Mouse (Mus musculus) cerebellum, adult 9-10 months (tissue): ENCODE measurements around the gene Upk3bl.
"Not testable (repeated sequence)": the region's sequence is repeated elsewhere in the genome, so short reads cannot be mapped to it uniquely, and the experiment has no call there.

ENCODE experiments used
- DNase-seq: peaks from one replicate; pipeline ENCODE4 v3.0.0; 2022

Upk3bl gene

GRCm38 (mm10) chr5:136048541-136048940 is 5.8 kb upstream of the Upk3bl start:
- DNase-seq, result not testable (repeated sequence)

- no peak for DNase-seq
These were observed 4.4 kb upstream of the Upk3bl start for GRCm38 (mm10) chr5:136049926-136050325.

GRCm38 (mm10) chr5:136051231-136052085 is 2.8 kb upstream of the Upk3bl start:
- no peak for DNase-seq

- DNase-seq, result no peak
These were observed 1.2 kb upstream of the Upk3bl start for GRCm38 (mm10) chr5:136052861-136053655.

- no peak for DNase-seq
These were observed 1.8 kb downstream of the Upk3bl start for GRCm38 (mm10) chr5:136056062-136056461.

GRCm38 (mm10) chr5:136057085-136057484 is 2.8 kb downstream of the Upk3bl start:
- DNase-seq, result no peak

- DNase-seq, result peak; percentile 62
These were observed 7.3 kb downstream of the Upk3bl start for GRCm38 (mm10) chr5:136061567-136061966.

- DNase-seq, result no peak
These were observed 9.6 kb downstream of the Upk3bl start for GRCm38 (mm10) chr5:136063920-136064319.

GRCm38 (mm10) chr5:136066404-136067148 is 12.3 kb downstream of the Upk3bl start:
- not testable (repeated sequence) for DNase-seq

GRCm38 (mm10) chr5:136069411-136069810 is 15.1 kb downstream of the Upk3bl start:
- DNase-seq, result no peak

GRCm38 (mm10) chr5:136073051-136073450 is 18.8 kb downstream of the Upk3bl start:
- no peak for DNase-seq

- no peak for DNase-seq
These were observed 19.2 kb downstream of the Upk3bl start for GRCm38 (mm10) chr5:136073526-136073925.

- no peak for DNase-seq
These were observed 20.8 kb downstream of the Upk3bl start for GRCm38 (mm10) chr5:136075076-136075475.

GRCm38 (mm10) chr5:136076284-136076683 is 22.0 kb downstream of the Upk3bl start:
- no peak for DNase-seq

- DNase-seq, result no peak
These were observed 22.8 kb downstream of the Upk3bl start for GRCm38 (mm10) chr5:136077001-136077550.

- DNase-seq, result no peak
These were observed 23.8 kb downstream of the Upk3bl start for GRCm38 (mm10) chr5:136078136-136078535.

GRCm38 (mm10) chr5:136082345-136082744 is 28.1 kb downstream of the Upk3bl start:
- DNase-seq, result no peak

- peak; percentile 95 for DNase-seq
These were observed 29.4 kb downstream of the Upk3bl start, which contains the start of gene Rasa4 for GRCm38 (mm10) chr5:136083669-136084107. TSS of gene Rasa4 (plus strand) at chr5:136083916.

- peak; percentile 49 for DNase-seq
These were observed 30.0 kb downstream of the Upk3bl start for GRCm38 (mm10) chr5:136084144-136084881.

GRCm38 (mm10) chr5:136084891-136085651 is 30.8 kb downstream of the Upk3bl start:
- peak; percentile 74 for DNase-seq

GRCm38 (mm10) chr5:136086290-136086689 is 32.0 kb downstream of the Upk3bl start:
- no peak for DNase-seq
